Comparison of ENCODE assay signal across 8 mouse cellular contexts in genomic region chr4:45407703-45408334, GRCm38 (mm10). TPM values are rescaled to one million over a fixed set of nuclear protein-coding genes. Genes with fewer than 3 reads are reported as not detected.
DNase-seq lines count a peak whose midpoint lies in the region; ATAC-seq and TF ChIP-seq lines count a peak whose summit lies in the region.

No protein-coding gene starts in this region.

- H3K27me3 ChIP-seq in ES-Bruce4 (ENCODE audit: control insufficient read depth, insufficient read depth, low read length, poor library complexity, severe bottlenecking), result no peaks in the 10 kb centered on the region
- no peaks in the 10 kb centered on the region for H3K27me3 ChIP-seq in embryonic facial prominence, embryonic 11.5 days (ENCODE audit: control insufficient read depth, insufficient read depth, low read length)
- no peaks in the 10 kb centered on the region for H3K27me3 ChIP-seq in intestine, embryonic 16.5 days (replicated peaks; ENCODE audit: control insufficient read depth, insufficient read depth, low read length)
- H3K27me3 ChIP-seq in lung, postnatal 0 days (replicated peaks; ENCODE audit: insufficient read depth, low read length), result no peaks in the 10 kb centered on the region
- H3K27me3 ChIP-seq in stomach, postnatal 0 days (ENCODE audit: control insufficient read depth, insufficient read depth, low read length), result no peaks in the 10 kb centered on the region

- H3K9ac ChIP-seq in ES-Bruce4 (ENCODE audit: low read depth, poor library complexity, severe bottlenecking), result peak overlapping the region; percentile 92
- H3K9ac ChIP-seq in embryonic facial prominence, embryonic 11.5 days (replicated peaks; ENCODE audit: low read length), result peak overlapping the region; percentile 98
- H3K9ac ChIP-seq in intestine, embryonic 16.5 days (ENCODE audit: low read depth, low read length), result peak overlapping the region; percentile 94
- H3K9ac ChIP-seq in lung, postnatal 0 days (replicated peaks; ENCODE audit: low read depth), result peak overlapping the region; percentile 97
- peak overlapping the region; percentile 98 for H3K9ac ChIP-seq in stomach, postnatal 0 days (ENCODE audit: low read length)

- TF ChIP-seq EP300 in ES-Bruce4 (IDR thresholded peaks at IDR 0.05; ENCODE audit: insufficient read depth, low read depth, low read length), result no peak
- 0 out of 2 replicates have a peak, but pooled peaks have one; percentile 8 for TF ChIP-seq EP300 in lung, postnatal 0 days (IDR thresholded peaks at IDR 0.05)
- no peak for TF ChIP-seq EP300 in stomach, postnatal 0 days (optimal IDR thresholded peaks at IDR 0.05)

- H3K4me1 ChIP-seq in ES-Bruce4 (ENCODE audit: control insufficient read depth, insufficient read depth, low read length), result no peaks in the 10 kb centered on the region
- H3K4me1 ChIP-seq in embryonic facial prominence, embryonic 11.5 days (ENCODE audit: control insufficient read depth, insufficient read depth, low read length), result no peaks in the 10 kb centered on the region
- H3K4me1 ChIP-seq in intestine, embryonic 16.5 days (ENCODE audit: control insufficient read depth, insufficient read depth, low read length), result peaks cover 26% of the 10 kb centered on the region
- 0 out of 2 replicates have a peak, but pooled peaks cover 2% of the 10 kb centered on the region for H3K4me1 ChIP-seq in lung, postnatal 0 days (ENCODE audit: insufficient read depth, low read depth, low read length)
- 0 out of 2 replicates have a peak, but pooled peaks cover 4% of the 10 kb centered on the region for H3K4me1 ChIP-seq in stomach, postnatal 0 days (replicated peaks; ENCODE audit: control insufficient read depth, insufficient read depth)

- no peak for ATAC-seq in embryonic facial prominence, embryonic 11.5 days (replicated peaks; ENCODE audit: insufficient number of reproducible peaks, low FRiP score, low TSS enrichment, low read depth)
- peak; percentile 7 for ATAC-seq in intestine, embryonic 16.5 days
- no peak; the same call in none of the 2 replicates for ATAC-seq in lung, postnatal 0 days
- ATAC-seq in stomach, postnatal 0 days (ENCODE audit: low FRiP score, low TSS enrichment), result no peak; the same call in 1 of the 2 replicates

- peak overlapping the region; percentile 73 for H3K4me2 ChIP-seq in embryonic facial prominence, embryonic 11.5 days (ENCODE audit: low read depth, low read length)
- H3K4me2 ChIP-seq in intestine, embryonic 16.5 days (ENCODE audit: low read depth, low read length), result peak overlapping the region; percentile 94
- H3K4me2 ChIP-seq in lung, postnatal 0 days (replicated peaks; ENCODE audit: low read depth, low read length), result peak overlapping the region; percentile 63
- peak overlapping the region; percentile 86 for H3K4me2 ChIP-seq in stomach, postnatal 0 days (replicated peaks; ENCODE audit: low read depth)

- peaks cover 2% of the 10 kb centered on the region; the same call in 1 of the 2 replicates for H3K36me3 ChIP-seq in ES-Bruce4 (ENCODE audit: control insufficient read depth, insufficient read depth, low read length, poor library complexity, severe bottlenecking)
- no peaks in the 10 kb centered on the region; the same call in 1 of the 2 replicates for H3K36me3 ChIP-seq in embryonic facial prominence, embryonic 11.5 days (replicated peaks; ENCODE audit: control insufficient read depth, insufficient read depth, low read depth, low read length)
- peaks cover 8% of the 10 kb centered on the region; the same call in 1 of the 2 replicates for H3K36me3 ChIP-seq in intestine, embryonic 16.5 days (ENCODE audit: control insufficient read depth, insufficient read depth, low read length)
- H3K36me3 ChIP-seq in lung, postnatal 0 days (ENCODE audit: insufficient read depth, low read length), result 0 out of 2 replicates have a peak, but pooled peaks cover 4% of the 10 kb centered on the region
- H3K36me3 ChIP-seq in stomach, postnatal 0 days (ENCODE audit: control insufficient read depth, insufficient read depth, low read length), result 0 out of 2 replicates have a peak, but pooled peaks cover 4% of the 10 kb centered on the region

- no peak overlapping the region for H3K27ac ChIP-seq in ES-Bruce4 (ENCODE audit: insufficient read depth, low read length)
- H3K27ac ChIP-seq in embryonic facial prominence, embryonic 11.5 days (replicated peaks; ENCODE audit: low read depth, low read length), result peak overlapping the region; percentile 87
- H3K27ac ChIP-seq in intestine, embryonic 16.5 days (ENCODE audit: low read length), result peak overlapping the region; percentile 92
- peak overlapping the region; percentile 95 for H3K27ac ChIP-seq in lung, postnatal 0 days (ENCODE audit: low read length)
- peak overlapping the region; percentile 99 for H3K27ac ChIP-seq in stomach, postnatal 0 days (replicated peaks)

- H3K4me3 ChIP-seq in ES-Bruce4 (ENCODE audit: low read depth, low read length), result peak overlapping the region; percentile 81
- peak overlapping the region; percentile 95 for H3K4me3 ChIP-seq in embryonic facial prominence, embryonic 11.5 days (ENCODE audit: low read depth, low read length)
- peak overlapping the region; percentile 87 for H3K4me3 ChIP-seq in intestine, embryonic 16.5 days (ENCODE audit: low read length)
- peak overlapping the region; percentile 96 for H3K4me3 ChIP-seq in lung, postnatal 0 days (ENCODE audit: low read depth, low read length)
- H3K4me3 ChIP-seq in stomach, postnatal 0 days (ENCODE audit: low read depth, low read length), result peak overlapping the region; percentile 97

- WGBS in embryonic facial prominence, embryonic 11.5 days, result 5% methylated on average over 19 of the region's 19 CpGs
- 1% methylated on average over 19 of the region's 19 CpGs for WGBS in intestine, embryonic 16.5 days
- whole genome bisulfite sequencing in lung, postnatal 0 days, result under 1% methylated on average over 19 of the region's 19 CpGs
- under 1% methylated on average over 19 of the region's 19 CpGs for WGBS in stomach, postnatal 0 days

- peak; percentile 60 for DNase-seq in embryo, embryonic 10 days (ENCODE audit: low spot score)
- no peak for DNase-seq in embryo, embryonic 9.5 days (ENCODE audit: extremely low spot score)
- DNase-seq in embryonic facial prominence, embryonic 11.5 days (ENCODE audit: low spot score), result peak; percentile 55
- DNase-seq in lung, postnatal 0 days (ENCODE audit: low spot score), result peak; percentile 67
- no peak for DNase-seq in stomach, postnatal 0 days (ENCODE audit: low spot score)
- DNase-seq in urinary bladder, postnatal 4 days (ENCODE audit: low spot score in 2 of 2), result no peak

- no peak for TF ChIP-seq CTCF in ES-Bruce4 (IDR thresholded peaks at IDR 0.05; ENCODE audit: low read depth, low read length)
- TF ChIP-seq CTCF in lung, postnatal 0 days (IDR thresholded peaks at IDR 0.05), result no peak
- TF ChIP-seq CTCF in stomach, postnatal 0 days (IDR thresholded peaks at IDR 0.05; ENCODE audit: low read depth), result no peak

- TF ChIP-seq POLR2A in ES-Bruce4 (IDR thresholded peaks at IDR 0.05; ENCODE audit: insufficient read depth, low read length), result no peak

- H3K9me3 ChIP-seq in ES-Bruce4 (replicated peaks; ENCODE audit: control insufficient read depth, insufficient read depth, low read length, poor library complexity, severe bottlenecking), result no peaks in the 10 kb centered on the region
- no peaks in the 10 kb centered on the region for H3K9me3 ChIP-seq in embryonic facial prominence, embryonic 11.5 days (replicated peaks; ENCODE audit: control insufficient read depth, low read length)
- H3K9me3 ChIP-seq in intestine, embryonic 16.5 days (ENCODE audit: control insufficient read depth, low read length), result no peaks in the 10 kb centered on the region
- no peaks in the 10 kb centered on the region for H3K9me3 ChIP-seq in lung, postnatal 0 days (ENCODE audit: low read length)
- no peaks in the 10 kb centered on the region for H3K9me3 ChIP-seq in stomach, postnatal 0 days (ENCODE audit: control insufficient read depth, low read length)

RNA-seq across cellular contexts. Expression of gene Slc25a51, which starts 0.7 kb away (rescaled TPM):
- polyA plus RNA-seq in ES-Bruce4 (2011; ENCODE audit: insufficient read depth, insufficient read length, low read depth, missing spikeins), result 43.0 and 45.7 TPM in 2 replicates
- polyA plus RNA-seq in embryonic facial prominence, embryonic 11.5 days (2014; fragmentation: Nextera tagmentation; extraction: Ambion mirVana), result 72.1 and 78.6 TPM in 2 replicates
- 50.3 and 55.5 TPM in 2 replicates for polyA plus RNA-seq in intestine, embryonic 16.5 days (2015; fragmentation: Nextera tagmentation; extraction: Ambion mirVana)
- polyA plus RNA-seq in lung, postnatal 0 days (2015; fragmentation: Nextera tagmentation; extraction: Ambion mirVana), result 59.4 and 69.4 TPM in 2 replicates
- 39.9 and 40.5 TPM in 2 replicates for polyA plus RNA-seq in stomach, postnatal 0 days (2015; fragmentation: Nextera tagmentation; extraction: Ambion mirVana)

Comparison
In these comparisons a context has a peak if more than half of its experiments do, and no peak if none do; other contexts are left out.
1. DNase-seq: peak in embryo, embryonic 10 days (single experiment), embryonic facial prominence, embryonic 11.5 days (single experiment) and lung, postnatal 0 days (single experiment); none in embryo, embryonic 9.5 days (single experiment), stomach, postnatal 0 days (single experiment) and urinary bladder, postnatal 4 days (0 of 2).
2. Peak in every context shown above with its lines, with median percentiles within 50 percentile points of each other: H3K4me3 ChIP-seq, H3K9ac ChIP-seq and H3K4me2 ChIP-seq.